Mouse (Mus musculus): ENCODE measurements around the gene Cda.

Cda gene

DNA sequence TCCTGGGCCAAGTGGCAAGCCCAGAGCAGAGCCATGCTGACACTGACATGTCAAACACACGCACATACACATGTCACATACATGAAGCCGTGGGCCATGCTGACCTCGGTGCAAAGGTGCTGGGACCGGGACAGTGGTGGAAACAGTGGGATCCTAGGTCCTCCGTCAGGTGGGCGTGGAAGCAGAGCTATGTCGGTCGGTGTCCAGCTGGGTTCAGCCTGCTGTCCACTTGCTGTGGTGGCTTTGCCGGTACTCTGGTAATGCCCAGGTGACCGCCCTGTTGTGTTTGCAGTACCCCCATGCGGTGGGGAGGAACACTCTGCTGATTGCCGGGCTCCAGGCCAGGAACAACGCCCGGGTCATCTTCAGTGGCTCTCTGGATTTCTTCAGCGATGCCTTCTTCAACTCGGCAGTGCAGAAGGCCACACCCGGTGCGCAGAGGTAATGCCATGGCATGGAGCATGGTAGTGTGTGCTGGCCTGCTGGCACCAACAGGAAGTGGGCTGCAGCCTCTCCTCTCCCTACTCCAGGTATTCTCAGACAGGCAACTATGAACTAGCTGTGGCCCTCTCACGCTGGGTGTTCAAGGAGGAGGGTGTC, 57.4 kb downstream of the Cda start:
- 91% methylated on average over 19 of the region's 19 CpGs for WGBS

DNA sequence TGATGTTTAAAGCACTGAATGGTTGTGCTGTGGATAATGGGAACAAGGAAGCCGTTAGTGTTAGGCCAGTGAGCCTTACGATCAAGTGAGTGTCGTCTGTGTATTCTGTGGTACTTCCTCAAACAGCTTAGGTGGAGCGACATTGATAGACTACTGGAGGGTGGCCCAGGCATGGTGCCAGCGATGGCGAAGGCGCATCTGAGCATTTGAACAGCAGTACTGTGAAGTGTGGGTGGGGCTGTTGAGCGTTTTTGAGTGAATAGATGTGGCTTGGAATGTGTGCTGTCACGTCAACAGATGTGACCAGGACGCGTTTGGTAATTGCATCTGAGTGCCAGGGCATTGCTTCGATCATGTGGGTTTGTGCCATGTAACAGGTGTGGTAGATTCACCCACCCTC, 60.1 kb downstream of the Cda start:
- WGBS: 53% methylated on average over 12 of the region's 12 CpGs

GRCm38 (mm10) chr4:138307025-138307424, 60.8 kb downstream of the Cda start:
- WGBS: 62% methylated on average over 3 of the region's 3 CpGs

DNA sequence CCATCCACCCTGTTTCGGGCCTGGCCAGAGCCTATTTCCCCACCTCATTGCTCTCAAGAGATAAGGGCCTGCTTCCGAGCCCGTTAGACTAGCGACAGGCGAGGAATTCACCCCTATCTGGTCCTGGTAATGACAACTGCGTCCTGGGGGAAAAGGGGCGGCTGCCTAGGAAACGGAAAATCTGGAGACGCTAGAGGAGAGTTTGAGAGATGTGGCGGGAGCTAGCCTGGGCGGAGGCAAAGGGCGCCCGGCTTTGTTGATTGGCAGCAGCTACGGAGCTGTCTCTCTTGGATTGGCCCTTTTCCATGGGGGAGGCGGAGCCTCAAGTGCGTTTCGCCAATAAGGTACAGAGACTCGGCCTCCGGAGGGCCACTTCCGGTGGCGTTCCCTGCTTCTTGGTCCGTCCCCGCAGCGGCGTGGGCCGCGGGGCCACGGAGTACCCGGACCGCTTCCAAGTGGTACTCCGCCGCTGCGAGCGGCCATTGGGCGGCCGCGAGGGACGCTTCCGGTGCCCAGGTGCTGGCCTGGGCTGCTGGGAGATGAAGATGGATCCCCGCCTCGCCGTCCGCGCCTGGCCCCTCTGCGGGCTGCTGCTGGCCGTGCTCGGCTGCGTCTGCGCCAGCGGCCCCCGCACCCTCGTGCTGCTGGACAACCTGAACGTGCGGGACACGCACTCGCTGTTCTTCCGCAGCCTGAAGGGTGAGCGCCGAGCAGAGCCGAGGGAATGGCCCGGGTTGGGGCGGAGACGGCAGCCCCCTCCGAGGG, 63.3 kb downstream of the Cda start, which contains the start of gene Ddost:
TSS of gene Ddost (plus strand) at position 391 of the 765 bp plus-strand sequence.
- under 1% methylated on average over 64 of the region's 64 CpGs for WGBS

DNA sequence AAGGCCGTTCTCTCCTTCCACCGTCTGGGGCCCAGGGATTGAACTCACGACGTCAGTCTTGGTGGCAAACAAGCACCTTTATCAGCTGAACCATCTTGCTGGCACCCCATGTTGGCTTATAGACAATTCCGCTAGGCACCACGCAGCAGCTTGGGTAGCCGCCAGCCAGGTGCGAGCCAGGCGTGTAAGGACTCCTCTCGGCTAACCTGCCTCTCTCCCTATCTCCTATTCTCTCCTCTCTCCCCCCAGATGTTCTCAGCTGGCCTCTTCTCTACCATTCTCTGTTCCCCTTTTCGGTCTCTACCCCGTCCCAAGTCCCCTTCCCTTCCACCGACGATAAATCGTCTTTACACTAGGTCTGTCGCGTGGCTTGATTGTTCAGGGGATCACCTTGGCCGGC, 64.0 kb downstream of the Cda start:
- 13% methylated on average over 18 of the region's 18 CpGs for WGBS

- WGBS: 83% methylated on average over 3 of the region's 3 CpGs
Observed at GRCm38 (mm10) chr4:138303011-138303410, 64.8 kb downstream of the Cda start.

GRCm38 (mm10) chr4:138301271-138301780, 66.5 kb downstream of the Cda start:
- 83% methylated on average over 10 of the region's 10 CpGs for WGBS

DNA sequence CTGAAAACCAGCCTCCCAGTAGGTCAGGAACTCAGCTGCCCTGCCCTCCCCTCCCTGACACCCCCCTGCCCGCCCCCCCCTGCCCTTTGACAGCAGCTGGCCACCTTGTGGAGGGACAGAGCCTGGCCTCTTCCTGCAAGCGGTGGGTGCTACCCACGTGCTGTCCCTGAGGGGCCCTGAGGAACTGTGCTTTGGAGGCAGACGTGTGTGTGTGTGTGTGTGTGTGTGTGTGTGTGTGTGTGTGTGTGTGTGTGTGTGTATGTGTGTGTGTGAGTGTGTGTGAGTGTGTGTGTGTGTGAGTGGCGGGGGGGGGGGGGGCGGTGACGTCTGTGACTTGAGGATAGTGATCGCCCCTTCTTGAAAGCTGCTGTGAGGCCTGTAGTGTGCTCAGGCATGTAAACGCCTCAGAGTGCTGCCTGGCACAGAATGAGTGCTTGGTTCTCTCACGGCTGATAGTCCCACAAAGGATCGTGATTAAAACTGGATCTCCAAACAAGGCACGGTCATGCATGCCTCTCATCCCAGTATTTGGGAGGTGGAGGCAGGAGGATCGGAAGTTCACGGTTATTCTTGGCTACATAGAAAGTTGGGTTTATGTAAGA, 73.7 kb downstream of the Cda start:
- 54% methylated on average over 11 of the region's 14 CpGs for WGBS

- 62% methylated on average over 18 of the region's 18 CpGs for WGBS
Observed at GRCm38 (mm10) chr4:138293261-138293948, 74.4 kb downstream of the Cda start.

DNA sequence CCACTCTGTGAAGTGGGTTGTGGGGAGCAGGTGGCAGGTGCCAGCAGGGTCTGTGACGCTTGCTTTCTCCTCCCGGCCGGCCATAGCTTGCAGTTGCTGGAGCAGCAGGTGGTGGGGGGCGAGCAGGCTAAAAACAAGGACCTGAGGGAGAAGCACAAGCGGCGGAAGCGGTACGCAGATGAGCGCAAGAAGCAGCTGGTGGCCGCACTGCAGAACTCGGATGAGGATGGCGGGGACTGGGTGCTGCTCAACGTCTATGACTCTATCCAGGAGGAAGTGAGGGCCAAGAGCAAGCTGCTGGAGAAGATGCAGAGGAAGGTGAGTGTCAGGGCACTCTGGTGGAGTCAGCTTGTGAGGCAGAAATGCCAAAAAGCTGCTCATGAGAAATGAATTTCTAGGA, 75.8 kb downstream of the Cda start:
- 84% methylated on average over 13 of the region's 13 CpGs for WGBS

- WGBS: 87% methylated on average over 7 of the region's 7 CpGs
Observed at GRCm38 (mm10) chr4:138288691-138289090, 79.1 kb downstream of the Cda start.

All from cerebral cortex, adult 2 months (tissue).